Mouse (Mus musculus): ENCODE measurements around the gene Mcfd2.

Mcfd2 gene

GRCm38 (mm10) chr17:87288131-87288530 lies 22.4 kb upstream of the Mcfd2 start:
- peak; percentile 72 for DNase-seq (ENCODE audit: inconsistent ontology term)

GRCm38 (mm10) chr17:87287197-87287777 lies 21.6 kb upstream of the Mcfd2 start:
- no peak for DNase-seq (ENCODE audit: inconsistent ontology term)

GRCm38 (mm10) chr17:87286481-87287143 lies 20.9 kb upstream of the Mcfd2 start:
- DNase-seq (ENCODE audit: inconsistent ontology term) = no peak

GRCm38 (mm10) chr17:87285731-87286465 lies 20.2 kb upstream of the Mcfd2 start:
- DNase-seq (ENCODE audit: inconsistent ontology term) = no peak

GRCm38 (mm10) chr17:87284482-87285040 lies 18.8 kb upstream of the Mcfd2 start:
- no peak for DNase-seq (ENCODE audit: inconsistent ontology term)

GRCm38 (mm10) chr17:87283755-87284481 lies 18.2 kb upstream of the Mcfd2 start:
- no peak for DNase-seq (ENCODE audit: inconsistent ontology term)

- no peak for DNase-seq (ENCODE audit: inconsistent ontology term)
These were observed 17.5 kb upstream of the Mcfd2 start for GRCm38 (mm10) chr17:87283055-87283754.

GRCm38 (mm10) chr17:87282706-87283053 lies 16.9 kb upstream of the Mcfd2 start, which contains the start of gene Ttc7:
Ttc7 (plus strand) TSS chr17:87282886.
- peak; percentile 98 for DNase-seq (ENCODE audit: inconsistent ontology term)

- peak; percentile 94 for DNase-seq (ENCODE audit: inconsistent ontology term)
These were observed 16.4 kb upstream of the Mcfd2 start for GRCm38 (mm10) chr17:87282007-87282705.

- DNase-seq (ENCODE audit: inconsistent ontology term) = peak; percentile 9
These were observed 9.9 kb upstream of the Mcfd2 start for GRCm38 (mm10) chr17:87275363-87276341.

- DNase-seq (ENCODE audit: inconsistent ontology term) = no peak
These were observed 3.7 kb upstream of the Mcfd2 start for GRCm38 (mm10) chr17:87269454-87269853.

- peak; percentile 8 for DNase-seq (ENCODE audit: inconsistent ontology term)
These were observed 576 bp downstream of the Mcfd2 start for GRCm38 (mm10) chr17:87264927-87265791.

- DNase-seq (ENCODE audit: inconsistent ontology term) = no peak
These were observed 1.5 kb downstream of the Mcfd2 start for GRCm38 (mm10) chr17:87264054-87264830.

- DNase-seq (ENCODE audit: inconsistent ontology term) = no peak
These were observed 2.3 kb downstream of the Mcfd2 start for GRCm38 (mm10) chr17:87263401-87263800.

GRCm38 (mm10) chr17:87255672-87256071 lies 10.1 kb downstream of the Mcfd2 start:
- peak; percentile 46 for DNase-seq (ENCODE audit: inconsistent ontology term)

- no peak for DNase-seq (ENCODE audit: inconsistent ontology term)
These were observed 11.4 kb downstream of the Mcfd2 start for GRCm38 (mm10) chr17:87254384-87254783.

- DNase-seq (ENCODE audit: inconsistent ontology term) = no peak
These were observed 19.6 kb downstream of the Mcfd2 start for GRCm38 (mm10) chr17:87246103-87246502.

- no peak for DNase-seq (ENCODE audit: inconsistent ontology term)
These were observed 27.9 kb downstream of the Mcfd2 start for GRCm38 (mm10) chr17:87237826-87238225.

Measured in Muller cell, postnatal 12 days (primary cell).